Mouse (Mus musculus) adipocyte (in vitro differentiated cells): ENCODE measurements around the gene Wdr34.
A peak's percentile ranks its signal among the peaks of the same experiment; 100 is the strongest.

Experiments
- DNase-seq: peaks from one replicate; pipeline ENCODE4 v3.0.0-alpha.2; 2016; ENCODE audit warnings: low spot score

Gene Wdr34

DNA sequence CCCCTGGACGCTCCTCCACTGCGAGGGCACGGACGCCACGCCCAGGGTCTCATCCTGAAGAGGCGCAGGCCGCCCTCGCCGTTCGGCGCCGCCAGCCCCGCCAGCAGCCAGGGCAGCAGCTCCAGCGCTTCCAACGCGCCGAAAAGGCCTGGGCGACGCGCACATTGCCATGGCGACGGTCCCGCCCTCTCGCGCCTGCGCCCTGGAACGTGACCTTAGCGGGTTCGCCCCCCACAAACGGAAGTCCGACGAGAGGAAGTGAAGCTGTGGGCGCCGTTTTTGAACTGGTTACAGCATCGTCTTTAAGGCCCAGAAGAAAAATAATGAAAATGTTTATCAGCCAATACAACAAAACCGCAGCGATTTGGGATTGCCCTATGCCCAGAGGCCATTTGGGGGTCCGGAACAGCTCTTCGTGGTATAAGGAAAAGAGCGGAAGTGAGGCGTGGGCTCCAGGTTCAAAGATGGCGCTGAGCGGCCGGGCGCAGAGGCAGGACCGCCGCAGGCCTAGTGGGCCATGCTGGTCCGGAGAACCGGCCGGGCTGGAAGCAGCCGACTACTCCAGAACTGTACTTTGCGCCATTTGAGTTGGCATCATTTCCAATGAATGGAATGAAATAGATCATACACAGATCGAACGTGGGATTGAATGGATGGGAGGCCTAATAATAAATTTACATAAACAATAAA, at the start of gene Wdr34:
TSS of gene Wdr34 (minus strand) at position 183 of the 690 bp plus-strand sequence.
- DNase-seq, result peak; percentile 95

DNA sequence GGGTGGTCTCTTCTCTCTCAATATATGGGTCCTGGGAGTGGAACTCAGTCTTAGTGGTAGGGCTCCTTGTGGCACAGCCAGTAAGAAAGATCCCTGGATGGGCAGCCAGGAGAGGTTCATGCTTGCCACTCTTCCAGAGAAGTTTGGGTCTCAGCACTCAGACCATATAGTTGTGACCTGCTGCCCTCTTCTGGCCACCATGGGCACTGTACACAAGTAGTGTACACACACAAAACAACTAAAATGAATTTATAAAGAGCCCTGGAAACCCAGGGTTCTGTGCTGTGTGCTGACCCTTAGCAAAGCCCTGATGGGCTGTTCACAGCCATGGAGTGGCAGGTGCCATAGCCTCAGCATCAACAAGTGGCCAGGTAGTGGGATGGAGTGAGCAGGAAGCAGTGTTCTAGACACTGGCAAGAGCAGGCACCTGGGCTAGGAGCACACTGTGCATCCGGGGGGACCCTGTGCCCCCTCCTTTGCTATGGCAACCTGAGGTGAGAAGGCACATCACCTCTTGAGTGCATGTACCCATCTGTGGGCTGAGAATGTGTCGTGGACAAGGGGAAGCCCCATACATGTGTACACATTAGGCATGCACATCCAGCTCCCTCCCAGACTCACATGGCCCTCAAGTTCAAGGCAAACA, 47.3 kb upstream of the Wdr34 start:
- peak; percentile 34 for DNase-seq

DNA sequence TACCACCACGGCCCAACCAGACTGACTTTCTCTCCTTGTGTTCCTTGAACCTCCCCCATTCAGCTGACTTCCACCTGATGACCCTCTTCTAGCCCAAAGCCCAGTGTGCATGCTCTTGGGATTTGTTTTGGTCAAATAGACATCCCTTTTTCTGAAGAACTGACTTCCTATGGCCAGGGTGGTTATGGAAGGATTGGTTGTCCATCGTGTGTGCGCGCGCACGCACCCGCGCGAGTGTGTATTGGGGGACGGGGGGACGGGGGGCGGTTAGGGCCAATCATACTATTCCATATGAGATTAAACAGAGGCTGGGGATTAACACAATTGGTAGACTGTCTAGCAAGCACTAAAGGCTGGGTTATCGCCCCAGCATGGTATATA, 45.5 kb upstream of the Wdr34 start:
- no peak for DNase-seq

DNA sequence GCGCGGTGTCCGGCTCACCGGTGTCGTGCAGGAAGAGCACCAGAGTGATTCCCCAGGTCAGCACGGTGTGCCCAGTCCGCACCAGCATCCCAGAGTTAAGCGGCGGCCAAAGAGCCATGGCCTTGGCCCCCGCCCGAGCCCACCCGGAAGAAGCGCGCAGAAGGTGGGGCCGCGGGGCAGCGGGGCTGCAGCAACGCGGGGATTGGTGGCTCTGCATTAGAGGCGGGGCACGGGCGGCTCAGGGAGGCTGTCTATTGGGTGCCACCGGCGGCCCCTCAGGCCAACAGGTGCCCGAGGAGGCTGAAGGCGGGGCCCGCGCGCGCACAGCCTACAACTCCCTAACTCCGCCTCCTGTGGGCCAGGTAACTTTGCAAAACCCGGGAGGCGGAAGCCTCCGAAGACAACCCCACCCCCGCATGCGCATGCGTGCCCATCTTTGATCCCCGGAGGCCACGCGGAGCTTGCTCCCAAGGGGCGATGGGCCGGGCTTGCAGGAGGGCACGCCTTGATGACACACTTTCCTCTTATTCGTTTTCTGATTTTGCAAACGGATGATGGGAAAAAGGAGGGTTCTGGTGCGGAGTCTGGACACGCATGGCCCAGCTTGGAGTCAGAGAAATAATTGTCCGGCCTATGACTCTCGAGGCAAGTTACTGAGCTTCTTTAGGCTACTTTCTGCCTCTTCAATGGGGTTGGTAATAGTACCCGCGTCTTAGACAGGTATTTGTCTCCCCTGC, 45.0 kb upstream of the Wdr34 start, which contains the start of gene Zdhhc12:
TSS of gene Zdhhc12 (minus strand) at position 178 of the 737 bp plus-strand sequence.
- DNase-seq, result peak; percentile 92

DNA sequence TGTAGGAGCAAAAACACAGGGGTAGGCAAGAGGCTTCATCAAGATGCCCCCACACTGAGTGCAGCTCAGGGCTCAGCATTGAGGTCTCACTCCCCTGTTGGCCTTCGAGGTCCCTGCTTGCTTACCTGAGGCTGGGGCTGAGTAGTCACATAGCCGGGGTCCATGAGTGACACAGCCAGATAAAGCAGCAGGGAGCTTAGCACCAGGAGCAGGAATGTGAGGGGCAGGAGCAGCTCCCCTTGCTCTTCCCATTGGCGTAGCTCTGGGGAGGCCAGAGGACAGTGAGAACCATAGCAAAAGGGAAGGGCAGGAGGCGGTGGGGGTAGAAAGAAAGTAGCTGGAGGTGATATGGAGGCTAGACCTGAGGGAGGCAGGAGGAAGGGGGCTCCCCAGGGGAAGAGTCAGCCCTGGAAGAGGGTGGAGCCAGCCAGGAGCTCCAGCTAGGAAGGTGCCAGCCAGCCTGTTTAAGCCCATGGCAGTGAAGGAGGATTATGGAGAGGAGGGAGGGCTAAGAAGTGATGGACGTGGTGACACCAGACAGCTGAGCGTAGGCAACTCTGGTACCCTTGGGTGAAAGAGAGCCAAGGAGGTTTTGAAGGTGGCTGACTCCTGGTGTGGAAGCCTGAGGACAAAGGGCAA, 43.7 kb upstream of the Wdr34 start:
- DNase-seq, result no peak

DNA sequence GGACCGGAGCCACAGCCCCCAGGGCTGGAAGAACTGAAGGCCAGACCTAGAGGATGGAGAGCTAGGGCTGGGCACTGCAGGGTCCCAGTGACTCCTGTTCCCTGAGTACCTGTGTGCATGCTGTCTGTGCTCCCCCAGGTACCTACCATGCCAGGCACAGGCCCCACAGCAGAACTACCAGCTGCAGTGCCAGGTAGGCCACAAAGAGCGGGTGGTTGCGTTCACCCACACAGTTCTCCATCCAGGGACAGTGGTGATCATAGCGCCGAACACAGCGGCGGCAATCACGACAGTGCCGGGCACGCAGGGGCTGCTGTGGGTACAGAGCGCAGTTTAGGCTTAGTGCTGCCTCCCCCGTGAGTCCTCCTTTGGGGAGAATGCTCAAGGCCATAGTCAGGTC, 42.8 kb upstream of the Wdr34 start:
- no peak for DNase-seq

DNA sequence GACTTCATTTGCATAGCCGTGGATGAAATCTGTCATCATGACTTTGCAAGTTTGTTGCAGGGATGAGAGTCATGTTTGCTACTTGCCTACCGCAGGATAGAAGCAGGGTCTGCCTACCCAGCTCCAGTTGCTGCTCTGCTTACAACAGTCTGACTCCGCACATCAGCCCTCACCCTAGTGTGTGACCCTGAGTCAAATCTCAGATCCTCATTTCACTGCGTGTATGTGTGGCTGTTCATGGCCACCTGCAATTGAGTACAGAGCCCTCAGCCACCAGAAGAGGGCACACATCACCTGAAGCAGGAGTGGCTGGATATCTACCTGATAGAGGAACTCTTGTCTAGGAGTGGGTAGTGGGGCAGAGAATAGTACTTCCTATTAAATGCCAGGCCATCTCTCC, 38.6 kb upstream of the Wdr34 start:
- no peak for DNase-seq

DNA sequence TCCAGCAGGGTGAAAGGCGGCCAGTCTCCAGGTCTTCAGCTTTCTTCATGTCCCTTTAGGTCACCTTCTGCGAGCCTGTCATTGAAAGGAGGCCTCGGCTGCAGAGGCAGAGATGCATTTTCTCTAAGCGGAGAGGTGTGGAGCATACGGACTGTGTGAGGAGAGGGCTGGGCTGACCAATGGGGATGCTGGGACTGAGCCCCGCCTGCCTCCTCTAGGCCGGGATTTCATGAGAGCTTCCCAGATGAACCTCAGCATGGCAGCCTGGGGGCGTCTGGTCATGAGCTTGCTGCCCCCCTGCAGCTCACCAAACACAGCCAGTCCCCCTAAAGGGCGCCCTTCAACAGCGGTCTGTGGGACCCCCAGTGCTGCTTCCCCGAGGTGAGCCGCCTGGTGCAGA, 36.0 kb upstream of the Wdr34 start:
- no peak for DNase-seq

DNA sequence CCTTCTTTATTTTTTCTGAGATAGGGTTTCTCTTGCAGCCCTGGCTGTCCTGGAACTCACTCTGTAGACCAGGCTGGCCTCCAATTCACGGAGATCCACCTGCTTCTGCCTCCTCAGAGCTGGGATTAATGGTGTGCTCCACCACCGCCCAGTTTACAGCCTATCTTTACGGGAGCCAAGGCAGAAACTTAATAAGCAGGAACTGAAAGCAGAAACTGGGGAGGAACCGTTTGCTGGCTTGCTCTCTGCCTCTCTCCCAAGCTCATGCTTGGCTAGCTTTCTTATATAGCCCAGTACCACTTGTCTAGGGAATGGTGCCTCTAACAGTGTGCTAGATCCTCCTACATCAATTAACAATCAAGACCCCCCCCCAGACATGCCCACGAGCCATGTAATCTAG, 35.4 kb upstream of the Wdr34 start:
- DNase-seq, result no peak

DNA sequence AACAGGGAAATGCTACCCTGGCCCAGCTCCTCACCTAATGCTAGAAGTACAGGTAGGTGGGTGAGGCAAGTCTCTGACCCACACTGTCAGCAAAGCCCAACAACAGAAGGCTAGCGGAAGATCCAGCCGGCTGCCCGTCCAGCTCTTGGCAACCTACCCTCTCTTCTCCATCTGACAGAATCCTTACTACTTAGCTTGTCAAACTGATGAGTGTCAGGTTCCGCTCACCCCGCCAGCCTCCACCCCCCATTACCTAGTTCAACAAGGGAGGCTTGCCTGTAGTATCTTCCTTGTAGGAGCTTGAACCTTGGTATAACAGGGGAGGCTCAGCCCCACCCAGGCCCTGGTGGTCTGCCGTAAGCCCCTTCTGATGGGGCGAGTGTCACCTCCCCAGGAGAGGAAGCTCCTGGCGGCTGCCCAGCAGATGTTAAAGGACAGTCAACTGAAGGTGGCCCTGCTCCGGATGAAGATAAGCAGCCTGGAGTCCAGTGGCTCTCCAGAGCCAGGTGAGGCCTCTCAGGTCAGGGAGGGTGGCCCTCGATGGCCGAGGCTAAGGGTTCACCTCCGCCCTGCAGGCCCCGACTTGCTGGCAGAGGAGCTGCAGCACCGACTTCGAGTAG, 31.6 kb upstream of the Wdr34 start:
- no peak for DNase-seq

DNA sequence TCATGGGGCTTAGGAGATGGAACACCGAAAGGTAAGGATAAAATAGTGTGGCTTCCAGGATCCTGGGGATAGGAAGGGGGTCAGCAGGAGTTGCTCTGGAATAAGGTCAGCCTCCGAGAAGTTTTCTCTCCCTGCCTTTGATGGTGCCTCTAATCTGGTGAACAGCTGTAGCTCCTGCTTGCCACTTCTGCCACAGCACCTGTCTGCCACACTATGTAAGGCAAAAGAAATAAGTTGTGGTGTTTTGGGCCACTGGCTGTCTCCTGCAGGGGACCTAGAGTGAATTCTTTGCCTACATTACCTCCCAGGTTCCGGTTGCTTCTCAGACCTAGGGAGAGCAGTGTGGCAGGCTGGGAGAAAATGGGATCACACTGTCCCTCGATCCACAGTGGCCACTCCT, 30.1 kb upstream of the Wdr34 start:
- no peak for DNase-seq

DNA sequence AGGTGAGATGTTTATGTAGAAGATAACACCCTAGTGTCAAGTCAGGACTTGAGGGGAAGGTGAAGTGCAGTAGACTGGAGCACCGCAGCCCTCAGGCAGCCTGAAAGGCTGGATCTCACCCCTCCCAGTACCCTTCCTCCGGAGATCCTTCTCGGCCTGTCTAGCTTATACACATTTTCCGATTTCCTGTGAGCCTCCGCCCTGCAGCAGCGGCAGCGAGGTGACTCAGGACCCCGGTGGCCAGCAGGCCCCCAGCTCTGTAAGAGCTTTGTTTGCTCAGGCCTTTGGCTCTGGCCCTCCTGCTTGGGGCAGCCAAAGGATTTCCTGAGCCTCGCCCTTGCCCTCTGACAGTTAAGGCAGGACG, 29.6 kb upstream of the Wdr34 start:
- DNase-seq, result no peak

DNA sequence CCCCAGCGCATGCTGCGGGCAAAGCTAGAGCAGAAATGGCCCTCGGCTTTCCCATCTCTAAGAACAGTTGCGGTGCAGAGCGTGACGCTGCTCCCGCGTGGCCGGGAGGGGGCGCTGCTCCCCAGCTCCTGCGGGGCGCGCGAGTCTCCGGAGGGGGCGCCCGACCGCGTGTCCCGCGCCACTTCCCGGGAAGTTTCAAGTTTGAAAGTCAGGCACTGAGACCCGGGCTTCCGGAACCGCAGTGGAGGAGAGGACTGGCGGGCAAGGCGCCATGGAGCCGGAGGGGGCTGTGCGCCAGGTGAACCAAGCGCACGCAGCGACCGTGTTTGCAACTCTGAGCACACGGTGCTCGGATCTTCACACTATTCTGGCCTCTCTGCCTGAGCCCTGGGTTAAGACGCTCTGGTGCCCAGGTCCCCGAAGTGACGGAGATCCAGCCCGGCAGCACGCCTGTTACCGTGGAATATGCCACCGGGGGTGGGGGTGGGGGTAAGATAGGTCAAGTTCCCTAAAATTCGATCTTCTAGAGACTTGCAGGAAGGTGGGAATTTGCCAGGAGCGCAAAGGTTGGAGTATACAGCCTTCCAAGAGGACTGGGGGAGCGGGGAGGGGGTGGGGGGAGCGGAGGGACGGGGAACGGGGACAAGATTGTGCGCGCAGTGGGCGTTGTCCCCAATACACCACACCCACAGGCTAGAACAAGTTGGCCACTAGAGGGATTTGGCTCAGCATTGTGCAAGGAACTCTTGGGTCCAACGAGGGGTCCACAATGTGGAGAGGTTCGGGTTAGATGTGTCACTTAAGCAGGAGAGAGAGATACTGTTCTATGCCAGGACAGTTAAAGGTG, 29.0 kb upstream of the Wdr34 start, which contains the start of gene Pkn3:
TSS of gene Pkn3 (plus strand) at position 183 of the 847 bp plus-strand sequence.
- DNase-seq, result peak; percentile 74

DNA sequence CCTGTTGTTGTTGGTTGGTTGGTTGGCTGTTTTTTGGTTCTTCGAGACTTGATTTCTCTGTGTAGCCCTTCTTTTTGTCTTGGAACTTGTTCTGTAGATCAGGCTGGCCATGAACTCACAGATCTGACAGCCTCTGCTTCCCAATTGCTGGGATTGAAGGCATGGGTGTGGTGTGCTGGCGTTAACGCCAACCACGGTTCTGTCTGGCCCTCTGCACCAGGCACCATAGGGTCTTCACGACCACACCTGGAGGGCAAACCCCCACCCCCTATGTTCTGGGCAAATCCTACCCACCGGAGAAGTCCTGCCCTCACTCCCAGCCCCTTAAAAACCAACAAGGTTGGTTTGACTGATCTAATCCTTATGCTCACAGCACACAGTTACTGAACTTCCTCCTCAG, 28.3 kb upstream of the Wdr34 start:
- DNase-seq, result no peak

DNA sequence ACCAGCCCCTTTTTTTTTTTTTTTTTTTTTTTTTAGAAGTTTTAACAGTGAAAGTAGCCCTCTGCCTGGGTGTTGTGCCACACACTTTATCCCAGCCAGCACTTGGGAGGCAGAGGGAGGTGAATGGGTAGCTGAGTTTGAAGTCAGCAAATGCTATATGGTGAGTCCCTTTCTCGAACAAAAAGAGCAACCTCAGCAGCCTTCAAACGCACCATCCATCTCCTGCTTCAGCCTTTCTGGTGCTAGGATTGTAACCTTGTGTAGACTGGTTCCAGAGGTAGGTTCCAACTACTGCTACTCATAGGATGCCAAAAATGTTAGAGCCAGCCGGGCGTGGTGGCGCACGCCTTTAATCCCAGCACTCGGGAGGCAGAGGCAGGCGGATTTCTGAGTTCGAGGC, 27.8 kb upstream of the Wdr34 start:
- DNase-seq, result no peak

DNA sequence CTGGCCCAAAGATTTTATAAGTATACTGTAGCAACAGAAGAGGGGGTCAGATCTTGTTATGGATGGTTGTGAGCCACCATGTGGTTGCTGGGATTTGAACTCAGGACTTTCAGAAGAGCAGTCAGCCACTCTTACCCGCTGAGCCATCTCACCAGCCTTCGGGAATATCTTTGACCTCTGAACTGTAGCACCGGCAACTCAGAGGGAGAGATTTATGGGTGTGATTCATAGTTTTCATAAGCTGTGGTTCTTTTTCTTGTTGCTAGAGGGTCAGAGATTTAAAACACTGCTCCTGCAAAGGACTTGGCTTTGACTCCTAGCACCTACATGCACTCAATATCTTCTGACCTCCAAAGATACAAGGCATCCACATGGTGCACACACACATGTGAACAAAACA, 26.9 kb upstream of the Wdr34 start:
- DNase-seq, result no peak

DNA sequence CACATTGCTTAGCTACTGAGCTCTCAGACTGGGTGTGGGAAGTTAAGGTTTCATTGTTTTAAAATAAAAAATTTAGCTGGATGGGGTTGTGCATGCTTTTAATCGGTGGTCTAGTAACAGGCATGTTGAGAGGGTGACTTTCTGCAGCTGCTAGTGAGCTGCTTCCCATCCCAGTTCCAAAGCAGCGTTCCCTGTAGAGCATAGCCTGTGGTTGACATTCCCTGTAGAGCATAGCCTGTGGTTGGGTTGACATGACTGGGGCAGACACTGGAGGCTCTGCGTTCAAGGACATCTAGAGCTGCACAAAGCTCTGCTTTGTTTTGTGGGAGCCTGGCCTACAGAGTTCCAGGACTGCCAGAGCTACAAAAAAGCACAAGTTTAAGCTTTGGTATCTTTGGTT, 24.6 kb upstream of the Wdr34 start:
- no peak for DNase-seq

DNA sequence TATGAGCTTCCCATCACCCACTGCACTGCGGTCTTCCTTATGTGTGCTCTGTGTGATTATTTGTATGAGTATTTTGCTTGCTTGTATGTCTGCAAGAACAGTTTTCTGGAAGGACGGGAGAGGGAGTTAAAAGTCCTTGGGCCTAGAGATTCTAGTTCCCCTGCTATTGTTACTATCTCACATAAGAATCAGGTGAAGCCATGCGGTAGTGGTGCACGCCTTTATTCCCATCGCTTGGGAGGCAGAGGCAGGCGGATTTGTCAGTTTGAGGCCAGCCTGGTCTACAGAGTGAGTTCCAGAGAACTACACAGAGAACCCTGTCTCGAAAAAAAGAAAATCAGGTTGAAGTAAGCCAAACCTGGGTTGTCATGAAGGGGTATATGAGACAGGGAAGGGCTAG, 24.2 kb upstream of the Wdr34 start:
- no peak for DNase-seq

DNA sequence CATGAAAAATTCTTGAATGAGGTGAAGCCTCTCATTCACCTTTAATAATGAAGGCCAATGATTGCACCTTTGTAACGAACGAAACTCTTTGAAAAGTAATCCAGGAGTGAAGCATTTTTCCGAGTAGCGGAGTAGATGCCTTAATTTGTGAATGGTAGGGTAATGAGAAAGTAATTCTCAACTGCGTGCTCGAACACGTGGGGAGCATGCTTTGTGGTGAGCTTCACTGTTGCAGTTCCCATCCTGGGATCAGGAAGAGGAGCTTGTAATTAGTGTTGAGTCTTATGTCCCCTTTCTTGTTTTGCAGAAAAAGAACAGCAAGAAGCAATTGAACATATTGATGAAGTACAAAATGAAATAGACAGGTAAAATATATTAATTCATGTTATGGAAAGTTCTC, 19.3 kb upstream of the Wdr34 start:
- no peak for DNase-seq

DNA sequence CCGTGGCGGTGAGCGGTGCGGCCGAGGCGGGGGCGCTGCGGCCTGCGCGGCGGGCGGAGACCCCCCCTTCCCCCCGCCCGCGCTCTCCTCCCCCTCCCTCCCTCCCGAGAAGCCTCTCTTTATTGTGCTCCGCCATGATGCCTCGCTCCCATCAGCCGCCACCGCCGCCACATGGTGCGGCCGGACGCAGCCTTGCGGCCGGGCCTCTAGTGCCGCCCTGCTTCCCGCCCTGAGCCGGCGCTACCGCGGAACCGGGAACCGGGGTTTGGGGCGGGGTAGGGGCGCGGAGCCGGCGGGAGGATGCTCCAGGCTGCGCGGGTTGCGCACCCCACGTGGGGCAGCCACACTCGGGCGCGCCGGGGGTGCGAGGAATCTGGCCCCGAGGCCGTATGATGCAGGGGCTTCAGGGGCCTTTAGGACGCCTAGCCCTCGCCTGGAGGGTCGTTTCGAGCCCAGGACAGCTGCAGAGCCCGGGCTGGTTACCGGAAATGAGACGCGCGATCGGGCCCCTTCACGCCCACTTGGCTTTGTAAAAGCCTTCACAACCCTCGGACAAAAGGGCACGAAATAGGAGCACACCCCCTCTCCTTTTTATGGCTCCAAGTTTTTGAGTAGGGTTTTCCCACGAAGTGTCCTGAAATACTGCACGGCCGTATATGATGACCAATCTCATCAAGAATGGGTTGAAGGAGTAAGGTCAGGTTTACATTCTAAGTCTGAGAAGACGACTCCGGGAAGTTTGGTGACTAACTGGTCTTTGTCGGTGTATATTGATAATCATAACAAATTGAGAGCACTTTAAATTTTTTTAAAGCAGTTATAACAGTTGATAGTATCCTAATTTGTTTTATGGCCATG, 18.6 kb upstream of the Wdr34 start:
- no peak for DNase-seq
